Mouse (Mus musculus) myocyte (in vitro differentiated cells): ENCODE results near the gene Ppp1cc.

Experiments used
- MYOD1 ChIP-seq, 3 experiments: IDR thresholded peaks; one replicate each; pipeline ENCODE4 v1.6.1; 2011; ENCODE audit warnings: control low read depth in 2 of 3, low read depth in 2 of 3, mild to moderate bottlenecking in 2 of 3, moderate library complexity in 1 of 3; ENCODE audit not compliant: insufficient read length in 2 of 3, control insufficient read depth in 1 of 3
- USF1 ChIP-seq: IDR thresholded peaks from one replicate; pipeline ENCODE4 v1.6.1; 2011; ENCODE audit warnings: low read depth, mild to moderate bottlenecking, control low read depth, moderate library complexity

DNA sequence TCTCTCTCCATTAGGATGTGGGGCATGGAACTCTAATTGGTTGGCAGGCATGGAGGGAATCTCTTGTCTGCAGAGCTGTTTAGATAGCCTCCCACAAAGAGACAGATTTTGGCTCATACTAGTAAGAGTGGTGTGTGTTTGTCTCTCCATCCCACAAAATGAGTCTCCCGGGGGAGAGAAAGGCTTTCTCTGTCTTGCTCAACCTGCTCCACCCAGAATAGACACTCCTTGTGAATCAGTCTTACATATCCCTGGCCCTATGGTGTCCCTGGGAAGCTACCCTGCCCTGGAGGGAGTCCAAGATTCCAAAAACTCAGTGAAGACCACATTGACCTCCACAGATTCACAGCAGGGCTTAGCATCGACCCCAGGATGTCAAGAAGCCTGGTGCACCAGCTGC, 1.6 kb upstream of the Ppp1cc start:
- no peak for TF ChIP-seq USF1
- TF ChIP-seq MYOD1 (IDR thresholded peaks at IDR 0.05; ENCODE audit: control insufficient read depth in 1 of 3, insufficient read length in 2 of 3, low read depth in 2 of 3) = no peak
